Mouse (Mus musculus) cerebellum, postnatal 4 days (tissue): ENCODE results near the gene Bnc1.

Experiments used
- DNase-seq, 2 experiments: peaks; one replicate each; pipeline ENCODE4 v3.0.0; 2022; ENCODE audit warnings: low spot score in 2 of 2, mixed read lengths in 1 of 2

Gene Bnc1

DNA sequence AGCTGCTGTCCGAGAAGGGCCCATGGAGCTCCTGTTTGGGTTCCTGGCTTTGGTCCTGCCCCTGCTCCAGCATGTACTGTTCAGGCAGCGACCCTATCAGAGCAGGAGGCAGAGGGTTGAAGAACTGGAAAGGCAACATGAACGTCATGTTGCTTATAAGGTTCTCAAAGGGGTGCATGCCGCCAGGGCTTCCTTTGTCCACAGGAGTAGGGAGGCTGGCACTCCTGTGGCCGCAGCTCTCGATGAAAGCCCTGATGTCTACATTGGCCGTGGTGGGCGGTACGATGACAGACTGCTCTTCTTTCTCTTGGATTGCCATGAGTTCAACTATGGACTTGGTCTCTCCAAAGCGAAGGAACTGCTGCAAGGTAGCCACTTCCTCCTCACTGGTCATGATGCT is 17.5 kb downstream of the Bnc1 start:
- no peak for DNase-seq

DNA sequence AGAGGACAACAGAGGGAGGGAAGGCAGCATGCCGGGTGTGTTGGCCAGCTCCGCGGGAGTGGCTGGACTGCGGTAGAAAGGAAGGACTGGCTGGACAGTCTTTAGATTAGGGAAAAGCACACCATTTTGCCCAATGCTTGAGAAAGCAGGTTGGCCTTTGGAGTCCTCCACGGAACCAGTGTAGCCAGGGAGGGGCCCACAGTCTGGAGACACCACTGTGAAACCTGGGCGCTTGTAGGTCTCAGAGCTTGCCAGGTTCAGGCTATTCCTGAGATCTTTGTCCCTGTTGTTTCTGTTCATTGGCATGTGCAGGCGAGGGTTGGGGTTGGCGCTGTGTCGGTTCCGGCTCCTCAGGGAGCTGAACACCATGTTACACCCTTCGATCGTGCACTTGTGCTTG is 18.2 kb downstream of the Bnc1 start:
- no peak for DNase-seq

DNA sequence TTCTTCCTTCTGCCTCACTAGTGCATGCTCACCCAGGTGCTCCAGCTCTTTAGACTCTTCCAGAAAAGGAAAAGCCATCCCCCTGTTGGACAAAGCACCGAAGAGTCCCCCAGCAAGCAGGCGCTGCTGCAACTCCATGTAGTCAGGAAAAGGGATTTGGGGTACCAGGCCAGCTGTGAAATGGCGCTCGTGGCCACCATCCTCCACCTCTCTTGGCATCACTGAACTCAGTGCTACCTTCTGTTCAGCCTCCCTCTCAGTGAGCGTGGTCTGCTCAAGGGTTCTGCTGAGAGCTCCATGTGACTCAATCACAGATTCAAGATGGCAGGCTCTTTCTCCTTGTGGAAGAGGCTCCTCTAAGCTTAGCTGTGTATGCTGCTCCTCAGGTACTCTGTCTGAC is 18.8 kb downstream of the Bnc1 start:
- no peak for DNase-seq

DNA sequence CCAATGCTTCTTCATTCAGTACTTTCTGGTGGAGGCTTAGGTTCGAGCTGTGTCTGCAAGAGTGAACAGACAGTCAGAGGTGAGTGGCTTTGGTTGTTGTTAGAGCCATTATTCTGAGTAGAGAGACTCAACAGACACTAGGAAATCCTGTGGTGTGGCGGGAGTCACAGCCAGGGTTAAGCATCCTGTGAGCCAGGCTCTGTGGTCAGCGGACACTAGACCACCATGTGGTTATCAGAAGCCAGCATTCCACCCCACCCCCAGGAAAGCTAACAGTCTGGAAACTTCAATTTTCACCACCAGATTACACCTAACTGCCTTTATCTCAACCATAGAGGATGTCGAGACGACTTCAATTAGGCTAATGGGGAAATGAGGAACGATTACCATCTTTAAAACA is 23.1 kb downstream of the Bnc1 start:
- no peak for DNase-seq

DNA sequence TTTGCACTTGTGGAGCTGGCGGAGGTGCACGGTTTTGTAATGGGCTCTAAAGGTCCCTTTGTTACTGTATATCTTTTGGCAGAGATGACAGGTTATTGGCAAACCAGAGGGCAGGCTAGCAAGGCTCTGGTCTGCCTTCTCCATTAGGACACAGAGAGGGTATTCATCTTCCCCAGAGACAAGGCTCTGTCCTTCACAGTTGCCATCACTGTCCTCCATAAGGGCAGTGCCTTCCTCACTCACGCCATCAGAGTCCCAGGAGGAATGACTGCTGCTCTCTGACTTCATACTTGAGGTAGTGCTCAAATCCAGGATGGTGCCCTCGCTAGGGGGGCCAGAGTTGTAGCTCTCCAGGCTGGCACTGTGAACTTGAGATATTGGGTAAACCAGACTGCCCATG is 23.6 kb downstream of the Bnc1 start:
- no peak for DNase-seq

DNA sequence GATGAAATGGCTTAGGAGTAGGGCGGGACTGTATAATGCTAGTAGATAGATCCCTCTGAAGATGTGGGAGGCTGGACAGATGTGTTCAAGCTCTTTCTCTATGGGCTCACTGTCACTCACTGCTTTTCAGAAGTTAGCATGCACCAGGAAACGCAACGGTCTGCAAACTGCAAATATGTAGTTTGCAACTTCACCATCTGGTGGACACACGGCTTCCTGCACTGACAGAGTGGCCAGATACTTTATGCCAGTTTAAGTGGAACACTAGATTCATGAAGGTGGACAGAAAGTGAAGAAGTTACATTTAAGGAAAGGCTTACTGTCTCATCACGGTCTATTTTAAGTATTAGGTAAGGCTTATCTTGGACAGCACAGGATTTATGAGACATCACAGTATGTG is 25.9 kb downstream of the Bnc1 start:
- no peak for DNase-seq

DNA sequence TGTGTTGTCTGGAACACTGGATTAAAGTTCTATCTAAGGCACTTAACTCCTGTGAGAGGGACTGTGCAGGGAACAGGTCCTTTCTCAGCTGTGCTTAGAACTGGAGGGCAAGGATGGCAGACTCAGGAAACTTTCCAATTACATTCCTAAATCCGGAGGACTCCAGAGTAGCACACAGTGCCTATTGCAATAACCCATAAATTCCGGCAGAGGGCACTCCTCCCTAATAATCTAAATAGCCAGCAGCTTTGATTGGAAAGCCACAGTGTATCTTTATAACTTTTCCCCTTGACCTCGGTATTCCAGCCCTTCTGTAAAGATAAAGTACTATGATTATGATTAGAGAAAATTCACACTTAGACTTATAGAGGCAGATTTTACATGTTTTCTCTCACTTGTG is 32.4 kb downstream of the Bnc1 start:
- DNase-seq = peak in 1 of 2 experiments; percentile 31

DNA sequence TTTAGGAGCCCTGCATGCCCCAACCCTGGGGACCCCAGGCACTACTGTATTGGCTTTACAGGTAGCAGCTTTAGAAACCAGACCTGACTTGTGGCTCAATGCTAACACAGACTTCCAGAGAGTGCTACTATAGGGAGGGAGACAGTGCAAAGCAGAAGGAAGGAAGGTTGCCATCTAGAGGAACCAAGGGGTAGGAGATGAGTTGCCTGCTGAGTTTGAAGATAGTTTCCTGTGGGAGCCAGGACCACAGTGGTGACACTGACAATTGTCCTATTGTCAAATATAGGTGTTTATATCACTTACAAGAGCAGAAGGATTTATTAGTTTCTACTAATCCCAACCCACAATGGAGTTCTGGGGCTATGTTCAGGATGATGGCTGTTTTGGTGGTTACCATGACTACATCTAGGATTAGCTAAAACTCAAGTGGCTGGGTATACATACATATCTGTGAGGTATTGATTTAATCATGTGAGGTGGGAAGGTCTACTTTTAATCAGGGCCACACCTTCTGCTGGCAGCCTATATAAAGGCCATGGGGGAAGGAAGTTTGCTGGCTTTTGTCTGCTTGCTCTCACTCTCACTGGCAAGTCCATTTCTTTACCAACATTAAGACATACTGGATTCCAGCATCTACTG is 37.8 kb downstream of the Bnc1 start:
- DNase-seq = no peak

DNA sequence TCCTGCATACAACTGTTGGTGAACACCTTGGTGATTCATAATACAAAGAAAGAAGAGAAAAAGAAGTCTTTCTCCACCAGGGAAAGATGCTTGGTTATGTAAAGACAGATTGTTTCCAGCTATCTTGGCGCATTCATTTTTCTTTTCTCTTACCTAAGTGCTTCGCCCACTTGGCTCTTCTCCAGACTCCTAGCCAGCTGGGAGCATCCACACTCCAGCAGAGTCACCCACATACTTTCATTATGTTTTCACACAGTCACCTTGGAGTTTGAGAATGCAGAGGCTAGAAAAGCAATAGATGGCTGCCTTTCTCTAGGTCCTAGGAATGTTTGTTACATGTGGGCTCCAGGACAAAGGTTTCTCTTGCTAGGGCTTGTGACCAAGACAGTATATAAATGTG is 41.6 kb downstream of the Bnc1 start:
- DNase-seq = no peak

DNA sequence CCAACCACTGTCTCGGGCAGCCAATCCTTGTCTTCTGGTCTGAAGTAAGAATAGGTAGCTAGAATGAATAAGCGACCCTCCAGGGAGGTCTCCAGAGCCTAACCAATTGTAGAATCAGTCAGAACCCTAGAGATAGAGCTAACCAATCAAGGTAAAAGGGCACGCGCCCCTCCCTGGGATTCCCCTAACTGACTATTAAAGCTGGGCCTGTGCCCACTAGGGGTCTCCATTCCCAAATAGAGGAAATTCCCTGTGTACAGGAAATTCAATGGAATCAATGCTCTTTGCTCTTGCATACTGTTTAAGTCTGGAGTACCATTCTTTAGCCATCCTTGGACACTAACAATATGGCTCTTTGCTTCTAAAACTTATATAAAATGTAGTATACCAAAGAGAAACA is 46.7 kb downstream of the Bnc1 start:
- DNase-seq = peak in 1 of 2 experiments; percentile 18

DNA sequence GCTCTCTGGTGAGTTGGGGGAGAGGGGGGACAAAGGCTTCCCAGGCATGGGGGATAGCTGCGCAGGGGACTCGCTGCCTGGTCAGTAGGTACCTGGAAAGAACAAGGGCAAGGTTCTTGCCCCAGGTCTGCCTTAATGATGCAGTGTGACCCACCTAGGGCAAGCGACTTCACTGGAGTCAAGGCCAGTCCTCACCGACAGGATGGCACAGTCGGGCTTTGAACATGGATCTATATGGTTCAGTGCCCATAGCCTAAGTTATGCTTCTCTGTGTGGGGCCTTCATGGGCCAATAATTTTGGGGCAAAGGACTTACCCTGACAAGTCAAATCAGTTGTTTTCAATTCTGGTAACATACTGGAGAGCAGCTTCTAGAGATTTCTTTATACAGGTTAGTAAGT is 57.3 kb downstream of the Bnc1 start:
- DNase-seq = no peak

DNA sequence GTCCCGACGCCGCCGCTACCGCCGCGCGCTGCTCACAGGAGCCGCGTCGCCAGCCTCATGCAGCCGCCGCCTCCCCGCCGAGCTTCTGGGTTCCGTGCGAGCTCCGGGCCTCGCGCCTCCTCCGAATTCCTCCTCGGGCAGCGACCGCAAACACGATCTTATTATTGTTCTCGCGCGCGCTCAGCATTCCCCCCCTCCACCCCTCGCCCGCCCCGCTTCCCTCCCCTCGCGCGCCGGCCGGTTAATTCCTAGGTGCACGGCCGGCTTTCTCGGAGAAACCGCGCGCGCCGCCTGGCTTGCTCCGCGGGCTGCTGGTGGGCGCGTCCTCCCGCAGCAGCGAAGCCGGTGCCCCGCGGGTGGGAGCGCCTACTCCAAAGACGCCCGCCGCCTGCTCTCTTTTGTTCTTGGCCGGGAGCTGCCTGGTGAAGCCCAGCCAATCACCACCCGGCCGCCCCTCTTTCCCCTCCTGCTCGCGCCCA is 57.8 kb downstream of the Bnc1 start, which contains the start of gene Hdgfl3:
Gene Hdgfl3, minus strand, starts transcription at position 207 of the 479 bp plus-strand sequence.
- peak; percentile 65 to 86 for DNase-seq

DNA sequence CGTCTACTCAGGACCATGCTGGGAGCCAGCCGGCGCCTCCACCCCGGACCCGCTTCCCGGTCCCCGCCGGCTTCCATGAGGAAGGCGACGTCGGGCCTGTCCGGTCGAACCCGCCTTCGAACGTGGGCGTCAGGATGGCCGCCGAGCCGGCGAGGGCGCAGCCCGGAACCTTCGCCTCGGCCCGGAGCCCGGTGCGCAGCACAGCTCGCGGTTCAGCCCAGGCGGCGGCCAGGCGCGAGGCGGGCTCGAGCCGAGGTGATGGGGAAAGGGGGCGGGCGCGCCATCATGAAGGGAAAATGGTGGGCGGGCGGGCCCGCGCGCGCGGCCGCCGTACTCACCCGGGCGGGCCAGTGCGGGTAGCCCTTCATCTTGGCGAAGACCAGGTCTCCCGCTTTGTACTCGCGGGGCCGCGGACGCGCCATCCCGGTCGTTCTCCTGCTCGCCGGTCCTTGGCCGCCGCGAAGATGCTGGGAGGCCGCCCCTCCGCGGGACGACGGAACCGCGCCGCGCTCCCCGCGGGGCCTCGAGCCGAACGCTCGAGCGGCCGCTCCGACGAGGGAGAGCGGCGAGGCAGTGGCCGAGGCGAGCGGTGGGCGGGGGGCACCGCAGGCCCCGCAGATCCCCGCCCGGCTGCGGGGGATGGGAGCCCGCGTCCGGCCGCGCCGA is 58.4 kb downstream of the Bnc1 start:
- peak; percentile 36 to 79 for DNase-seq

DNA sequence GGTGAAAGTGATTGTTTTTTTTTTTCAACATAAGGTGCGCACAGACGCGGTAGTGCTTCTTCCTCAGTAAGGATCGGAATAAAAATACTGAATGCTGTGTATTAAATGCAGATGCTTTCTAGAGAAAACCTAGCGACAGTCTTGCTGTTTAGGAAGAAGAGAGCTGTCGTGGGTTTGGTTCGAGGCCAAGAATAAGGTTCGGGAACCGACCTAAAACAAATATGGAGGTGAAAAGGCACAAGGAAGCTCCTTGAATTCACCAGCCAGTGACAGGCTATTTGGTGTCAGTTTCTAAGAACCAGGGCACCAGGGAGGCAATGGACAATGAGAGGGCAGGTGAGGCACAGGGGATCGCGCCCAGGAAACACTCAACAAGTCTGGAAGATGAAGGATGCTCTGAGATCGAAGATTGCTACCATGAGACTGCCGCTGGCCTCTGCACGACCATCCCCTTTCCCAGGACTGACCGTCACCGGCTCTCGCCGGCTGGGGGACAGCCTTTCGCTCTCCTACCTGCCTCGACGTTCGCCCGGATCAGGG is 59.0 kb downstream of the Bnc1 start:
- DNase-seq = no peak

DNA sequence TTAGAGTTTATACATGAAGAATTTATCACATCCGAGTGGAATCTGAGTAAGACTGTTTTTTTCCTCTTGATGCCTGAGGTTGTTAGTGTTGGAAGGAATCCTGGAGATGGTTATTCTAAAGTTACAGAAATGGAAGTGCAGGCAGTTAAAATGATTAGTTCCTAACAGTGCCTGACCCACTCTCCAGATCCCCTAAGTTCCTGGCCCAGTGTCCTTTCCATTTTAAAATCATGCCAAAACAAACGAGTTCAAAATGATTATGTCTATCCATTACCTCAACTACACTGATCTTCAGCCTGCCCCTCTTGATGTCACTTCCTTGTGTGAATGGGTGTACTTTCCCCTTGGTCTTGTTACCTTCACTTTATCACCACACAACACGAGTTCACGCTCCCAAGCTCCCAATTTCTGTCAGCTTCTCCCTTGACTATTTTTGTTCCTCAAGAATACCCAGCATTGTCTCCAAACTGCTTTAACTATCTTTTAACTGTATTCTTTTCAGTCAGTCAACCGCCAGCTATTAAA is 59.5 kb downstream of the Bnc1 start:
- no peak for DNase-seq

DNA sequence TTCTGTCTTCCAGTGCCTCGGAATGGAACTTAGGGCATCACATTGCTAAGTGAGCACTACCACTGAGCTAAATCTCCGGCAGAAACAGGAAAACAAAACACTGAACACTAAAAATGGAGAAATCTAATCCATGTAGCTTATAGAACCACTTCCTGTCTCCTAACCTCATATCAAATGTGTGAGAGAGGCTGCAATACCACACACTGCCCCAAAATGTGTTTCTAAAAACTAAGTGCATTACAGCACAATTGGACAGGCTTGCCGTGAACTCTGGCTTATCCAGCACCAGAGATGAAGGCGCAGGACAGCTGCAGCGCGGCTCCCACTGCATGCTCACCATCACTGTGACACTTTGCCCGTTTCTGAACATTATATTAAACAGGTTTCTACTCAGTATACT is 63.1 kb downstream of the Bnc1 start:
- DNase-seq = no peak

DNA sequence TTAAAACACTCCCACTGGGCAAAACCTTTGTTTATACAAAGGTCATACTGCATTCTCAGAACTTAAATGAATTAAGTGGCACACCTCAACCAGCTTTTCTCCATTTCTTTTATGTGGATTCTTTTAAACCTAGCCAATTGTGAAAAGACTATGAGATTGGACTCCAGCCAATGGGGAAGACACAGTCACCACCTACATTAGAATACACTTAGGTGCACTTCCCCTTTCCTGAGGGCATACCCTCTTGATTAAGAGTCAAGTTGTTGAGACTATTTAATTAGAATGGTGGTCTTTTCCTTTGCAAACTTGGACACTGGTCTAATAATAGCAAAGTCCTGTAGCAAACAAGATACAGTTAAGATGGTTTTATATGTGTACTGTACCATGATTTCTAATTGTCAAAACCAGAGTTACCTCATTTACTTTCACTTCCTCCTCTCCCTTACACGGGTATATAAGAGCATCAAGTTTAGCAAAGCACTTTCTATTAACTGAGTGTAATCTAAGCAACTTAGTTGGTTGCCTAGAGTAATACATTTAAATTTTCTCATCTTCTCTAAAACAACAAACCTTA is 70.6 kb downstream of the Bnc1 start:
- no peak for DNase-seq

DNA sequence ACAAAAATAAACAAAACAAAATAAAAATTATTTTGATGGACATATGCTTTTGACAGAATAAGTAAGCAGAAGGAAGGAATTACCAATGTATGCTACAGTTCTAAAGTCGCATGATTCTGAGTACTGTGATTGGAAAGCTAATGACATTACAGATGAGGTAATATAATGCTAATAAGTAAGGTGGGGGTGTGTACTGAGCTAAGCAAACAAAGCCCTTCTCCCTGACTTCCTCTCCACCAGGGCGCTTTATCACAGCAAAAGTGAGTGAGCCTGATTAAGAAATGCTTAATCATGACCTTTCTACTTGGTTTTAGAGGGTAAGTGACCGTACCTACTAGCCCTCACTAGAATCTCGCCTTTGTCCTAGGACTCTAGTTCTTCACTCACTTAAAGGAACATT is 71.8 kb downstream of the Bnc1 start:
- DNase-seq = no peak

DNA sequence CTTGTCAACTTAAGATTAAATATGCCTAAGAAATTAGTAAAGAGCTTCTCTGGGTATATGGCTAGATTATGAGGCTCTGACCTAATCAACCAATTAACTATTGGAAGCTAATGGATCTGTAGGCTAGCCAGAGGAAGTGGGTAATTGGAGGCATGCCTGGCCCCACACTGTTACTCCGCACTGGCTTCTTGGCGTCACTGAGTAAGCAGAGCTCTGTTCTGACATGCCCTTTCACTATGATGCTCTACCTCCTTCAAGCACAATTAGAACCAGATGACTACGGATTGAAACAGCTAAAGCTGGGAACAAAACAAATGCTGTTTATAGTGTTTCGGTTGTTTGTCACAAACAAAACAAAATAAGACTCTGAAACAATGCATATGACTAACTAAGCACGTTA is 73.8 kb downstream of the Bnc1 start:
- peak in 1 of 2 experiments; percentile 19 for DNase-seq
